Mouse (Mus musculus): ENCODE measurements around the gene Ankrd42.

Gene Ankrd42

GRCm38 (mm10) chr7:92560986-92561876 lies 75.7 kb downstream of the Ankrd42 start, which contains the start of gene Ccdc90b:
Ccdc90b (plus strand) TSS chr7:92561149.
- peak; percentile 82 for DNase-seq

- DNase-seq = no peak
Measured at GRCm38 (mm10) chr7:92558744-92559143, 78.2 kb downstream of the Ankrd42 start.

- DNase-seq = no peak
Measured at GRCm38 (mm10) chr7:92550990-92551392, 86.0 kb downstream of the Ankrd42 start.

DNA sequence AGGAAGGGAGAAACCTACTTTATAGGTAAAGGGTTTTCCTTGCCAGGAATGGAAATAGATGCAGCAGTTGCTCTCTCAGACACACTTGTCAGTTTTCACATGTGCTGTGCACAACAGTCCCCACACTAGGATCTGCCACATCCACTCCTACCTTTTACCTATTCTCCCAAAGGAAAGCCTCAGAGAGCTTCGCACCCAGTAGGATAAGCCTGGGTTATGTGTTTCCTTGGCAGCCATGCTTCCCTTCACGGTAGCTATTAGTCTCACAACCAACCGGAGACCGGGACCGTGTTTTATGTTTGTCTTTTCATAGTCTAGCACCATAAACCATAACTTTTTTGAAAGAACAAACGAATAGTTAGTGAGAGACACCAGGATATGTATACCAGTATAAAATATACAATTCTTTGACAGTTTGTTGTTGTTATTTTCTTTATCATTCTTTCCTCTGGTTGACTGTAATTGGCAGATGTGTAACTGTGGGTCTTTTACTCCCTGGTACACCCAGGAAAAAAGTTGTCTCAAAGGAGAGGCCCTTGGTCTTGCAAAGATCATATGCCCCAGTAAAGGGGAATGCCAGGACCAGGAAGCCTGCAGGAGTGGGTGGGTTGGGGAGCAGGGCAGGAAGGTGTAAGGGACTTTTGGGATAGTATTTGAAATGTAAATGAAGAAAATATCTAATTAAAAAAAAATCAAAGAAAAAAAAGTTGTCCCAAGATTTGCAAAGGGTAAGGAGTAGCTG lies 86.5 kb downstream of the Ankrd42 start:
- no peak for DNase-seq

GRCm38 (mm10) chr7:92546763-92547162 lies 90.2 kb downstream of the Ankrd42 start:
- DNase-seq = no peak

GRCm38 (mm10) chr7:92532351-92533036 lies 104.4 kb downstream of the Ankrd42 start:
- DNase-seq = no peak

All from thymus, postnatal 25 days (tissue).